Mouse (Mus musculus): ENCODE data around the gene Mtmr3.

Mtmr3 gene

DNA sequence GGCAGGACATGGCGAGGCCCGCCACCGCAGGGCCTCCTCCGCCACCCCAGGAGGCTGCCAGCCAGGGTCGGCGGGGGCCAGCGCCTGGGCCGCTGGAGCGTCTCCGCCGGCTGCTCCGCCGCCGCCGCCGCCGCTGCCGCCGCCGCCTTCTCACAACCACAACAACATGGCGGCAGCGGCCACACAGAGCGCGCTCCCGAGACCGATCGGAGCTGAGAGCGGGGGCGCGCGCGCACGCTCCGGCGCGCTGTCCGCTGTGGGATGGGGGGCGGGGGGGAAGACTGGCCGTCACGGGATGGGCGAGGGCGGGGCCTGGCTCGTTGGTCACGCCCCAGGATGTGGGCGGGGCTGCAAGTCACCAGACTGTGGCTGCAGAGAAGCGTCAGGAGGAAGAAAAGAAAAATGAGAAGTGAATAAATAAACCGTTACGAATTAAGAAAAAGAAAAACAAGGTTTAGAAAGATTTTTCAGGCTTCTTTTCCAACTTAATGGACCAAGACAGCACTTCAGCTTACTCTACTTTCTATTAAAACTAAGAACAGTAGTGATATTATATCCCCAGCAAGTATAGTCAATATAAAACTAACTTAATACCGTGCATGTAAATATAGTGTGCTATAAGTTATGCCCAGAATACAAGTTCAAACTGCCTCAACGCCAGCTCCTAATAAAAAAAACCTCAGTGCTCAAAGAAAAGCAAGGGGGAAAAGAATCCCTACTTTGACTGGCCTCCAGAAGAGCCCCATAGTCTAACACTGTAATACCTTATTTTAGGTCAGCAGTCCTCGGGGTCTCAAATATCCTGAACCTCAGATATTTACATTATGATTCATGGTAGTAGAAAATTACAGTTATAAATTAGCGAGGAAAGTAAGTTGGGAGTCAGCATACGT lies at the start of gene Mtmr3:
Mtmr3 (minus strand) TSS at position 256 of the 893 bp plus-strand sequence.
- DNase-seq (ENCODE audit: low read depth, low spot score), result peak; percentile 91

DNA sequence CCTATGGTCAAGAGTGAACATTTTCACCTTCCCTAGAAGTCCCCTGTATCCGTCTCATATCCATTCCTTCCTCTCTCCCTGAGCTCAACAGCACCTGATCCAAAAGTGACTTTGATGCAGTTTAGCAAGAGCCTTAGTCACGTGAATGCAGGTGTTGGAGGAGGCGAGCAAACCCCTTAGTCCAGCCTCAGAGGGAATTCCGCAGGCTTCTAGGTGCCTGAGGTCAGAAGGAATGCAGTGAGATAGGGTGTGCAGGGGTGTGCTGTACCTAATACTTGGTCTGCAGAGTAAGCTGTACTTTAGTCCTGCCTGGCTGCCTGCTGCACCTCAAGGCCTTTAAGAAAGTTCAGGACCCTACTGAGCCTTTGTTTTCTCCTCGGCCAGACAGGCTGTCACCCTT lies 49.1 kb upstream of the Mtmr3 start:
- DNase-seq (ENCODE audit: low read depth, low spot score), result no peak

DNA sequence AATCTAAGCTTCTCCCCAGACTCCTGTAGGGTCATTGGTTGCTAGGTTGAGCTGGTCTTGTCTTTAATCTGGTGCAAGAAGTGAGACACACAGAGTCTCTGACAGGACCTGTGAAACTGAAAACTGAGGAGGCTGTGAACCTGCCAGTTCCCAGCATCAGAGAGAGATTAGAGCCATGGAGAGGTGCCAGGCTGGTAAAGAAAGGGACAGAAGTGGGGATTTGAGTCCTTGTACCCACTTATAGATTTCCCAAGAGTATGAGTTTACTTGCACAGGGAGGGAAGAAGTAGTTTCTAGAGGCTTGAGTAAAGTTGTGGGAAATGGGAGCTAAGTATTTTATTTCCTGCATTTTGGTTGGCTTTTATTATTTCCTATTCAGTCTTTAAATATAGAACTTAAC lies 46.5 kb upstream of the Mtmr3 start:
- DNase-seq (ENCODE audit: low read depth, low spot score), result no peak

DNA sequence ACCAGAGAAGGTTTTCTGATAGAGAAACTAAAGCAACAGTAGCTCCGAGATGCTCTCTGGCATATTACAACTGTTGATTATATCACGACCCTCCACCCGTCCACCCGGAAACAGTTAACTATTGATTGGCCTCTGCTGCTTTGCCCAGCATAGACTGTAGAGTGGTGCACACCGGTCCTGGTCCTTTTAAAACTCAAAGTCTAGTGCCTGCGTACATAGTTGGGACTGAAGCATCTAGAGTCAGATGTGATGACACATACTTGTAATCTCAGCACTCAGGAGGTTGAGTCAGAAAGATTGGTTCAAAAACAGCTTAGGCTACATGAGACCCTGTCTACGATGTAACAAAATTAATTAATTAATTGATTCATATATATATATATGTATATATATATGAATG lies 43.6 kb upstream of the Mtmr3 start:
- no peak for DNase-seq (ENCODE audit: low read depth, low spot score)

DNA sequence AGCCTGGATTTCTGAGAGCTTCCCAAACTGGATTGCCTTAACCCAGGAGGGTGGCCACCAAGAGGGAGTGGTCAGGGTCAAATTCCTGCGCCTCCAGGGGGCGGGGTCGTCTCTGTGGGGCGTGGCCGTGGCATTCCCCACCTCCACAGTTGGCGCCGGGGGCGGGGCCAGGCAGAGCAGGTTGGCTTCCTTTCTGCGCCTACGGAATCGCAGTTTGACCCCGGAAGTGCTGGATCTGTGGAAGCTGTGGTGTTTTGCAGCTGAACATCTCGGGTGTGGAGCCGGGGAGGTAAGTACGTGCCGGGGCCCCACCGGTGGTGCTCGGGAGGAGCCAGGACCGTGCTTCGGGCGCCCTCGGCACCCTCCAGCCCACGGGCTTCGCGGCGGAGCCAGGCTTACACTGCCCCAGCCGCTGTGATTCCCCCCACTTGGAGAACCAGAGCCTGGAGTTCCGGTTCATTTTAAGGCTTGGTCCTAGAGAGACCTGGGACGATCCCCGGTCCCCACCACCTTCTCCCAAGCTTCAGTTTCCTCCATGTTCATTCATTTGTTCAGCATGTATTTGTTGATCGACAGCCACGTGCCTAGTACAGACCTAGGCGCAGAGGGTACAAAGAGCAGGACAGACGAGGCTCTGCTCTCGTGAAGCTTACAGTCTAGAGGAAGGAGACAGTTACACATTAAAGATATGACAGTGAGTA lies 43.0 kb upstream of the Mtmr3 start, which contains the start of gene Ascc2:
Ascc2 (plus strand) TSS at position 214 of the 701 bp plus-strand sequence.
- peak; percentile 65 for DNase-seq (ENCODE audit: low read depth, low spot score)

DNA sequence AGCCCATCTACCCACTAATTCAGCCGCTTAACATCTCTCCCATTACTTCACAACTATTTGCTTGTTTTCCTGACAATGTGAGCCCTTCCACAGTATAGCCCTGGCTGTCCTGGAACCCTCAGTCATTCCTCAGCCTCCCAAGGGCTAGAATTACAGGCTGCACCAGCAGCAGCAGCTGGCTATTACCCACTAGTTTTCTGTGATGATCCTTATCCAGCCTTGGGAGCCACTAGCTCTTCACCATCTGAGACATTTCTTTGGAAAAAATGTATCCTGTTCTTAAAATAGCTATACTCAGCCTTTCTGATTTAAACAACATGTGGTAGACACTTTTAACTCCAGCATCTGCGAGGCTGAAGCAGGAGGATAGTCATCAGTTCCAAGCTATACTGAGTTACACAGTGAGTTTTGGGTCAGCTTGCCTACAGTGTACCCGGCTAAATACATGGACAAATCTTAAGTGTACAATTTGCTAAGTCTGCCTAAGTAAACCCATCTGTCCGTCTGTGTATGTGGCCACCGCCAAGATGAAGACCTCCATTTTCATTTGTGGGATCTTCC lies 42.2 kb upstream of the Mtmr3 start:
- DNase-seq (ENCODE audit: low read depth, low spot score), result no peak

DNA sequence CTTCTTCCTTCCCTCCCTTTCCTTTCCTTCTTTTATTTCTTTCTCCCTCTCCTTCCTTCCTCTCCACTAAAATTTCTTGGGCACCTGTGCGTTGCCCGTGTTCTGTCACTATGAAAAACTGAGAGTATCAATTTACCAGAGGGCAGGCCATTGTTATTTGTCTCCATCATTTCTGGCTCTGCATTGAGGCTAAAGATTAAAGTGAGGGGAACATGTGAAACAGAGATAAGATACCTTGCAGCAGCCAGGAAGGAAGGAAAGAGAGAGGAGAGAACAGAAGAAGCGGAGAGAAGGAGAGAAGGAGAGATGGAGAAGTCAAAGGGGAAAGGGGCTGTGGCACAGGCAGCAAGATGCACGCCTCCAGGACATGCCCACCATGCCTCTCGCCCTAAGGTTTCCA lies 39.7 kb upstream of the Mtmr3 start:
- no peak for DNase-seq (ENCODE audit: low read depth, low spot score)

DNA sequence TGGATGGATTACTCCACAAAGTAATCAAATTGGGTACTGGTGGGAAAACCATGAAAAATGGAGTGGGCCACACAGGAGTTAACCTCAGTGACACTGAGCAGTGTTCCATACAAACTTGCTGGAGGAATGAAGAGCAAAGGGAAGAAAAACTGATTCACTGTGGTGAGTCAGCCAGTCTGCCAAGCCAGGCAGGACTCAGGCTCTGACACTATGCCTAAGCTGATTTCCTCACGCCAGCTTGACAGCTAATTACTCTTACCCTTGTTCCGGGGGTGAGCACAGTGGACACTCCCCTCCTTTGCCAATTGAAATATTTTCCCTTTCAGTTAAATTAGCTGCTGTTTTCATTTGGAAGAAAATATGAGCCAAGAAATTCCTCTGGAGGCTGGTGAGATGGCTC lies 38.8 kb upstream of the Mtmr3 start:
- DNase-seq (ENCODE audit: low read depth, low spot score), result no peak

DNA sequence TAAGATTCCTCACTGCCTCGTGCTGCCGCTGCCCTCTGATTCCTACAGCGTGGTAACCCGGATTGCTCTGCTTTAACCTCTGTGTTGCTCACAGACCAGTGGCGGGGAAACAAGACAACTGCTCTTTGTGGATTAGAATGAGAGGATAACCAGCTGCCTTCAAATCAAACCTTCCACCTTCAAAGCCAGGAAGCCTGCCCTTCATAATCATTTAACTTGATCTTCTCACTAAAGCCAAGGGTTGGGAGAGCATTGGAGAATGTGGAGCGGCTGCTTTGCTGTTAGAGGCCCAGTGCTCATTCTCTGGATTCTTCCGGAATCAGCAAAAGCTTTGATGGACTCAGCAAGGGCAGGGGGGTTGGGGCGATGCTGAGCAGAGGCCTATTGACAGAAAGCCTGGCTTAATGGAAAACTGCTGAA lies 35.2 kb upstream of the Mtmr3 start:
- no peak for DNase-seq (ENCODE audit: low read depth, low spot score)

DNA sequence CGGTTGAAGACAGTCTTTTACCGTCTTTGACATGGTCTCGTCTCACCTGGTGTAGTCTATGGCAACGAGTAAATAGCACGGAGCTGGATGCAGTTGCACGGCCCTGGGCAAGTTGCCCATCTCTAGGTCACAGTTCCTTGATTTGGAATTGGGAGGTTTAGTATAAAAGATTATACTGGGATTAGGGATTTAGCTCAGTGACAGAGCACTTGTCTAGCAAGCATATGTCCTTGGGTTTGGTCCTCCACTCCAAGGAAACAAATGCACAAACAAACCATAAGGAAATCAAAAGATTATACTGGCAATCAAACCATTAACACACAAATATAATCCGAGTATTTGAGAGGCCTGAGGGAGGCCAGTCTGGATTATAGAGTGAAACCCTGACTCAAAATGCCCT lies 33.0 kb upstream of the Mtmr3 start:
- peak; percentile 39 for DNase-seq (ENCODE audit: low read depth, low spot score)

DNA sequence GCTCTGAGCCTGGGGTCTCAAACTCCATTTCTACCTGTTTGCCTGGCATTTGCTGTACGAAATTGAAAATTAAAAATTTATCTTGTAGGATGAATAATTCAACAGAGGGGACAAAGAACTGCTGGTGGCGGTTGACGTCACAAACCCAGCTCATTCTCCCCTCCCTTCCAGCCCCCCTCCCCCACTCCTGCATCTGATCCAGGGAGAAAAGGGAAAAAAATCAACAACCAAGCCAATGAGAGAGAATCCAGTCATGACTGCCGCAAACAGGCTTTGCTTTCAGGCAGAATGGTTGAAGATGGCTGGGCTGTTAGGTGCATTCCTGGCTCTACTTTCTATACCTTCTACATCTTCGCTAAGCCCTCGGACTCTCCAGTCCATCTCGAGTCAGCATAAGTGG lies 31.3 kb upstream of the Mtmr3 start:
- no peak for DNase-seq (ENCODE audit: low read depth, low spot score)

DNA sequence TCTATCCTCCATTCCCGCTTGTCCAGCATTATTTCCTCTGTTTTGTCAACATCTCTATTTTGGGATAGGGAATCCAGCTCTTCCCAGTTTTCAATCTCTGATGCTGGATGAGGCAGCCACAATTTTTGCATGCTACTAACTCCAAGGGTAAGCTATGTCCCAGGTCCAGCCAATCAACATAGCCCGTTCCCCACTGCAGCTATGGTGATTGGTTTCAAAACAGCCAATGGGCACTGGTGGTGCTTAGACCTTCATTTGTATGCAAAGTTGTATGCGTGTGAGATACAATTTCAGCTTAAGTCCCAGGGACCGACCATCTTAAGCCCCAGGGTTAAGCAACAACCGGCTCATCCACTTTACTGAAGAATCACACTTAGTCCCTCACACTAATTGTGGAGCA lies 28.3 kb upstream of the Mtmr3 start:
- no peak for DNase-seq (ENCODE audit: low read depth, low spot score)

DNA sequence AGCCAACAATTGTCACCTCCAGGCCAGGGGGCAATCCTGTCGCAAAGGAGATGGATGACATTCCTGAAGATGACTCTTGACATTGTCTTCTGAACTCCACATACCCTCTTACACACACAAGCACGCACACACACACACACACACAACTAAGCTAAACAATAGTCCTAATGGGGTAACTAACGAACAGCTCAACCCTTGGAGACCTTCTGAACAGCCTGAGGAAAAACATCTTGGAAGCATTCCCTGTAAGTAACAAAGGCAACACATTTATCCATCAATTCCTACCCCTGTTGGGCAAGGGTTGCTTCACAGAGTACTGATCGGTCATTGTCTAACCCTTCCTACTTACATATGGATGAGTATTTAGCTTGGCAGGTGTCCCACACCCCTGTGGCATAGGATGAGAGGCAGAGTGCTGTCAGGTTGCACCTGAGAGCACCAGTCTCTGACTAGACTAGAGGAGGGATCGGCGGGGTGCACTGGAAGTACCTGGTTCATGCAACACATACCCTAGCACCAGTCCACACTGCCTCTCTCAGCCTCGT lies 27.9 kb upstream of the Mtmr3 start:
- no peak for DNase-seq (ENCODE audit: low read depth, low spot score)

DNA sequence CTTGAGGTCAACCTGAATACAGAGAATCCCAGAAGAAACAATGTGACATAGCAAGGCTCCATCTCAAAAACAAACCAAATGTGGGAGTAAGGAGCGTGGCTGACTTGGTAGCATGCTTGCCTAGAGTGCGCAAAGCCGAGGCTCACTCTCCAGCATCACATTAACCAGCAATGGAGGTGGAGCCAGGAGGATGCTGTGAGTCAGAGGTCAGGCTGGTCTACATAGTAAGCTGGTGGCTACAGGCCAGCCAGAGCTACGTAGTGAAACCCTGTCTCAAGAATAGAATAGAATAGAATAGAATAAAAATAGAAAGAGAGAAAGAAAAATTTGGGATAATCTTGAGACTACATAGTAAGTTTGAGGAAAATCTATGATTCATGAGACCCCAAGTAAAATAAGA lies 27.2 kb upstream of the Mtmr3 start:
- no peak for DNase-seq (ENCODE audit: low read depth, low spot score)

DNA sequence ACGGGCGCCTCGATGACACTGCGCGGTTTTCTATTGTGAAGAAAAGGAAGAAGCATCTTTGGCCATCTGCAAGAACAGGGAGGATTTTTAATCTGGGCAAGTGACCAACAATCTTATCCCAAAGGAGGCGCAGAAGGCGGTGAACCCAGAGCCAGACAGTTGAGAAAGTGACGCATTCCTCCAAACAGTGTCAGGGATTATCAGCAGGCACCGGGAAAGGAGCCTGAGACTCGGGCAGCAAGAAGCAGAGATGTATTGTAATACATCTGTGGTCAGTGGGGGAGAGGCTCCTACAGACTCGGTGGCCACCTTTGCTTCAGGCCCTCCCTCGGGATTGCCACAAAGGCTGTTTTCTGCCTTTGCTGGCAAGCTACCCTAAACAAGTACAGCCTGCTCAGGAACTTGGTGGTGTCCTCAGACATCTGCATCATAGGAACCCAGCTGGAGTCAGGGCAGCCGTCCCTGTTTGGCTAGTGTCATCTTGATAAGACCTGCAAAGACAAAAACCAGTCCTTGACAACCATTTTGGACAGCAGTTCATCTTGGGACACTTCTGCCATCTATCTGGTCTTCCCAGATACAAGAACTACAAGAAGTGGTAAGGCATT lies 25.9 kb upstream of the Mtmr3 start:
- DNase-seq (ENCODE audit: low read depth, low spot score), result no peak

DNA sequence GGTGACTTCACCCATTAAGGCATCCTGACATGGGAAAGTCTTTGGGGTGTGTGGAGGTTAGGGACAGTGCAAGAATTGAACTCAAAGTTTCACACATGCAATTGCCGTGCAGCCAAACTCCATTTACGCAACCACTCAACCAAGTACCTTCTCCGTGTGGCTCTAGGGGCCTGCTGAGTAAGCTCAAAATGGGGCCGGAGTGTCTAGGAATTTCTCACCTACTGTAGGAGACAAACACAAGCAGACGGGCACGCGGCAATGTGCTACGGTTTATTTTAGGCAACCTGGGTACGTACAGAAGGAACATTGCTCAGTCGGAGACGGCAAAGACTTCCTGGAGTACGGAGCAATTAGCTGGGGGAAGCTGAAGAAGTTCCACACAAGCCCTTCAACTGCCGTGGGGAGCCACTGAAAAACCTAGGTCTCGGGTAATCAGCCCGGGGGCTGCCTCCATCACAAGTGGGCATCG lies 25.4 kb upstream of the Mtmr3 start, which contains the start of gene Gm11032:
Gm11032 (plus strand) TSS at position 51 of the 469 bp plus-strand sequence.
- DNase-seq (ENCODE audit: low read depth, low spot score), result no peak

DNA sequence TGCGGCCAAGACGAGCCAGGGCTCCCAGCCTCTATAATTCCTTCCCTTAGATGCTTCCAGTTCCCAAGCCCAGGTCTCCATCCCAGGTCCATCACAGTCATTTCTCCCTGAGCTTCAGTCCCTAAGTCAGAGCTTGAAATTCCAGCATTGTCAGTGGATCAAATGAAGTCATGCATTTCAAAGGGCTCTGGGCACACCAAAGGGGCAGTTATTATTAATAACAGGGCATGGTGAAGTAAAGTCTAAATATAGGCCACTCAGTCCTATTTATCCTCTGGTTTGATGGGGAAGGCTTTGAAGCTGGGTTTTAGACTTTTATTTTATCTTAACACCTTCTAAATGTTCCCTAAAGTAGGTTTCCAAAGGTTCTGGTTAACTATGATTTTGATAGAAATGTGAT lies 17.2 kb upstream of the Mtmr3 start:
- no peak for DNase-seq (ENCODE audit: low read depth, low spot score)

DNA sequence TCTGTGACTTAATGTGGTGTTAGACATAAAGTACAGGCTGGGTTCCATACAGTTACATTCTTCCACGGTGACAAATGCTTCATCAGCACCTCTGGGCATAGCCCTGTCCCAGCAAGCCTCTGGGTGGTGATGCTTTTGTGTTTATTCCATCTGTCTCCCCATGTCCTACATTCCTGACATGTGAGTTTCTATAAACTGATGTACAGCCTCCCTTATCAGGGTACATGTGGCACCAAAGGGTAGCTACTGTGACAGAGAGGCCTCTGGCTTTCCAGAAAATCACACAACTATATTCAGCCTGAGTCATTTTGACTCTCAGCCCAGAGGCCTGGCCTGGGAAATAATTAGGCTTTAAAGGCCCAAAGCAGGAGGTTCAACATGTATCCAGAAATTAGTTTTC lies 11.9 kb upstream of the Mtmr3 start:
- DNase-seq (ENCODE audit: low read depth, low spot score), result no peak

DNA sequence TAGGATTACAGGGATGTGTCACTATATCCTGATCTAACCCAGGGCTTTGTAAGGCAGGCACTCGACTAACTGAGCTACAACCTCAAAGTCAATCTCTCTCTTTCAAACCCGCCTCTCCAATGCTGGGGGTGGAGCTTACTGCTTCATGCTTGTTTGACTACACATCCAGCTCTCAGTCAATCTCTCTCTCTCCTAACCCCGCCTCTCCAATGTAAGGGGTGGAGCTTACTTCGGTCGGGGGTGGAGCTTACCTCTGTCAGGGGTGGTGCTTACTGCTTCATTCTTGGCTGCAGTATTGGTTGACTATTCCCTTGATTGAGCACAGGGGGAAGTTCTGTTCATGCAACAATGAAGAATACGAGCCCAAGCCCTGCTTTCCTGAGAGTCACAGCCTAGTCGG lies 10.8 kb upstream of the Mtmr3 start:
- no peak for DNase-seq (ENCODE audit: low read depth, low spot score)

DNA sequence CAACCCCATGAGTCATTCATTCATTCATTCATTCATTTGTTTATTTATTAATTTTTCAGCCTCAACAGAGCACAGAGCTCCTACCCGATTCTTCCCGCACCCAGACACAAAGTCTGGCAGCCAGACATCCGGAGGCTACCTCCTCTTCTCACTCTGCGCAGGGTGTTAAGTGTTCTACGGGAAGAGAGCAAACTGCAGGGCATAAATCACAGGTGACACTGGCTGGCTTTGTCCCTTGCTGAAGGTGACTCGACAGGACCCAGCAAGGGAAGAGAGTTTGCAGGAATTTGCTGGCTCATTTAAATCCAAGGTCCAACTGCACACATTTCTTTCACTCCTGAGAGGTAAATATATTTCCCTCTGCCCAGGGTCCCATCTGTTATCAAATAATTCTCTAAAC lies 9.8 kb upstream of the Mtmr3 start:
- DNase-seq (ENCODE audit: low read depth, low spot score), result no peak

DNA sequence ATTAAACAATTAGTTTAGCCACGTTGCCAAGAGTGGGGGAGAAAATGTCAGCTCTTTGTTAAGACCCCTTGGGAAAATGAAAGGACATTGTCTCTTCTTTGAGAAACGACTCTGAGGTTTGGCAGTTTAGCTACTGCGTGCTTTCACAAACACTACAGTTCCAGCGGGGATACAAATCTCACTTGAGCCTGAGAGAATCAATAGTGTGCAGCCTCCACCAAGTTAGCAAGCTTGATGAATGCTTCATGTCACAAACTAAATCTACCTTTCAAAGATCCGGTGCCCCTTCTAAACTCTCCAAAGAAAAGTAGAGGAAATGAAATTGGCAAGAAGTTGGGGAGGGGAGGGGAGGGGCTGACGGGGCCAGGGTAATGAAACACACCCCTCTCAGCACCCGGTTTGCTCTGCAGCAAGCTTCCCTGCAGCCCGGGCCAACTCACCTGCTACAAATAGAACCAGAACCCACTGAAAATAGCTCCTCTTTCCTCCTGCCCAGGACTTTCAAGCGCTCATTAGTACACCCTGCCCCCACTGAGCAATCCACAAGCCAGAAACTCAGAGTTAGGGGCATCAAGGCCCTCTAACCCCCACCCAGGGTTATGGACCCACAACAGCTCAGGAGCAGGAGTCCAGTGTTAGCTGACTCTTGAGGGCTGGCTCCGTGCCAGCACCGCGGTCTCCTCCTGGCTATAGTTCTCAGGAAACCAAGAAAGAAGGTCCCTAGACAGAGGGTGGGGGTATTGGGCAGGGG lies 8.2 kb upstream of the Mtmr3 start:
- no peak for DNase-seq (ENCODE audit: low read depth, low spot score)
